8 mouse cellular contexts compared by ENCODE assay signal in genomic region chr19:55563148-55563651, GRCm38 (mm10).
DNase-seq lines count a peak whose midpoint lies in the region; ATAC-seq lines count a peak whose summit lies in the region.

No protein-coding gene starts in this region.

- no peaks in the 10 kb centered on the region for H3K27me3 ChIP-seq in megakaryocyte, embryonic 14.5 days (replicated peaks)

- H3K9me3 ChIP-seq in megakaryocyte, embryonic 14.5 days: no peaks in the 10 kb centered on the region

- H3K4me3 ChIP-seq in megakaryocyte, embryonic 14.5 days (replicated peaks): peak overlapping the region; percentile 19

- H3K36me3 ChIP-seq in megakaryocyte, embryonic 14.5 days (replicated peaks; ENCODE audit: low read length): peaks cover 39% of the 10 kb centered on the region

- H3K4me1 ChIP-seq in megakaryocyte, embryonic 14.5 days: peaks cover 47% of the 10 kb centered on the region

- peak; percentile 97 for DNase-seq in heart, adult 11 months
- DNase-seq in kidney, postnatal 4 days: peak; percentile 69 to 78
- no peak for DNase-seq in thymus, postnatal 36 days
- DNase-seq in spleen, postnatal 36 days (ENCODE audit: low spot score in 2 of 2): no peak

- no peak for ATAC-seq in megakaryocyte, adult 5-6 weeks (ENCODE audit: poor library complexity, severe bottlenecking)
- peak; percentile 86 for ATAC-seq in cerebellum, adult (ENCODE audit: insufficient number of reproducible peaks, low FRiP score, low TSS enrichment)
- ATAC-seq in monocyte, adult 5-6 weeks (replicated peaks; ENCODE audit: insufficient number of reproducible peaks, low FRiP score, low TSS enrichment, poor library complexity, severe bottlenecking): no peak

Comparison
In these comparisons a context has a peak if more than half of its experiments do, and no peak if none do; other contexts are left out.
1. DNase-seq: peak in heart, adult 11 months (single experiment) and kidney, postnatal 4 days (2 of 2); none in thymus, postnatal 36 days (0 of 2) and spleen, postnatal 36 days (0 of 2).